Mouse (Mus musculus): ENCODE results near the gene Fam126b. TPM values are rescaled to one million over a fixed set of nuclear protein-coding genes. Genes with fewer than 3 reads are reported as not detected.
"Not testable (repeated sequence)": the region's sequence is repeated elsewhere in the genome, so short reads cannot be mapped to it uniquely, and the experiment has no call there.

Gene Fam126b
- polyA plus RNA-seq, 1 experiment from 2014 or later = 8.0 TPM

GRCm38 (mm10) chr1:58566621-58567020, 19.5 kb downstream of the Fam126b start:
- H3K27me3 ChIP-seq = no peaks in the 10 kb centered on the region
- no peaks in the 10 kb centered on the region for H3K4me1 ChIP-seq
- no peak overlapping the region for H3K27ac ChIP-seq
- no peaks in the 10 kb centered on the region for H3K9me3 ChIP-seq
- H3K4me2 ChIP-seq = no peak overlapping the region
- no peak overlapping the region for H3K9ac ChIP-seq
- H3K4me3 ChIP-seq = no peak overlapping the region
- no peaks in the 10 kb centered on the region for H3K36me3 ChIP-seq
- no peak; the same call in 1 of the 2 replicates for ATAC-seq (ENCODE audit: borderline replicate concordance, extremely low read depth, low FRiP score, low TSS enrichment)

GRCm38 (mm10) chr1:58564981-58565380, 21.1 kb downstream of the Fam126b start:
- 90% methylated on average over 5 of the region's 5 CpGs for WGBS
- no peak overlapping the region for H3K4me3 ChIP-seq
- H3K27ac ChIP-seq = no peak overlapping the region
- no peak for ATAC-seq (ENCODE audit: borderline replicate concordance, extremely low read depth, low FRiP score, low TSS enrichment)
- 0 out of 2 replicates have a peak, but pooled peaks cover 2% of the 10 kb centered on the region for H3K36me3 ChIP-seq
- no peaks in the 10 kb centered on the region for H3K27me3 ChIP-seq
- no peak overlapping the region for H3K9ac ChIP-seq
- H3K4me1 ChIP-seq = no peaks in the 10 kb centered on the region
- H3K4me2 ChIP-seq = no peak overlapping the region
- H3K9me3 ChIP-seq = no peaks in the 10 kb centered on the region

- ATAC-seq (ENCODE audit: borderline replicate concordance, extremely low read depth, low FRiP score, low TSS enrichment) = no peak
- Histone ChIP-seq H3K36me3 (0 out of 2 replicates have a peak, but pooled peaks cover 6% of the 10 kb centered on the region), H3K27me3 (no peaks in the 10 kb centered on the region)
Measured at GRCm38 (mm10) chr1:58562455-58562854, 23.7 kb downstream of the Fam126b start.

GRCm38 (mm10) chr1:58560370-58560769, 25.8 kb downstream of the Fam126b start:
- H3K4me2 ChIP-seq; H3K9ac ChIP-seq; ATAC-seq (ENCODE audit: borderline replicate concordance, extremely low read depth, low FRiP score, low TSS enrichment); H3K36me3 ChIP-seq; H3K9me3 ChIP-seq; H3K4me3 ChIP-seq; H3K27ac ChIP-seq; H3K27me3 ChIP-seq; H3K4me1 ChIP-seq: not testable (repeated sequence)
- WGBS = 84% methylated on average over 6 of the region's 6 CpGs

More at GRCm38 (mm10) chr1:58562455-58562854, 23.7 kb downstream of the Fam126b start:
- Histone ChIP-seq H3K9ac (no peak overlapping the region), H3K4me1 (no peaks in the 10 kb centered on the region), H3K4me3 (no peak overlapping the region), H3K4me2 (no peak overlapping the region), H3K27ac (no peak overlapping the region), H3K9me3 (no peaks in the 10 kb centered on the region)
- 89% methylated on average over 1 of the region's 1 CpGs for WGBS

- H3K4me1 ChIP-seq = no peaks in the 10 kb centered on the region
- H3K9ac ChIP-seq = no peak overlapping the region
- H3K27ac ChIP-seq = no peak overlapping the region
- no peak overlapping the region for H3K4me3 ChIP-seq
- WGBS = 77% methylated on average over 1 of the region's 1 CpGs
- H3K36me3 ChIP-seq = peaks cover 20% of the 10 kb centered on the region
- ATAC-seq (ENCODE audit: borderline replicate concordance, extremely low read depth, low FRiP score, low TSS enrichment) = no peak
- no peaks in the 10 kb centered on the region for H3K9me3 ChIP-seq
- H3K27me3 ChIP-seq = no peaks in the 10 kb centered on the region
- H3K4me2 ChIP-seq = no peak overlapping the region
Measured at GRCm38 (mm10) chr1:58541386-58541785, 44.7 kb downstream of the Fam126b start.

GRCm38 (mm10) chr1:58507249-58507648, 78.9 kb downstream of the Fam126b start:
- Histone ChIP-seq H3K27ac (no peak overlapping the region), H3K9ac (no peak overlapping the region), H3K4me2 (no peak overlapping the region), H3K9me3 (peaks cover 29% of the 10 kb centered on the region), H3K4me1 (peaks cover 13% of the 10 kb centered on the region), H3K36me3 (peaks cover 13% of the 10 kb centered on the region), H3K27me3 (no peaks in the 10 kb centered on the region), H3K4me3 (no peak overlapping the region)
- 89% methylated on average over 3 of the region's 3 CpGs for WGBS
- ATAC-seq (ENCODE audit: borderline replicate concordance, extremely low read depth, low FRiP score, low TSS enrichment) = no peak

- H3K4me3 ChIP-seq = peak within 1 kb of the TSS; percentile 89
- H3K9ac ChIP-seq = peak within 1 kb of the TSS; percentile 81
- H3K27me3 ChIP-seq = no peaks in the 10 kb centered on the region
- peaks cover 13% of the 10 kb centered on the region for H3K4me1 ChIP-seq
- ATAC-seq (ENCODE audit: borderline replicate concordance, extremely low read depth, low FRiP score, low TSS enrichment) = peak; percentile 100
- under 1% methylated on average over 60 of the region's 64 CpGs for WGBS
- H3K27ac ChIP-seq = peak within 1 kb of the TSS; percentile 81
- peaks cover 26% of the 10 kb centered on the region; the same call in 1 of the 2 replicates for H3K9me3 ChIP-seq
- peaks cover 22% of the 10 kb centered on the region for H3K36me3 ChIP-seq
- H3K4me2 ChIP-seq = peak within 1 kb of the TSS; percentile 79
Measured at GRCm38 (mm10) chr1:58504577-58505254, 81.4 kb downstream of the Fam126b start, which contains the start of gene Orc2. Orc2 (minus strand) TSS chr1:58505109.

GRCm38 (mm10) chr1:58503793-58504370, 82.2 kb downstream of the Fam126b start:
- 18% methylated on average over 9 of the region's 9 CpGs for WGBS
- peak overlapping the region; percentile 81 for H3K27ac ChIP-seq
- peaks cover 30% of the 10 kb centered on the region for H3K36me3 ChIP-seq
- H3K4me2 ChIP-seq = peak overlapping the region; percentile 79
- peaks cover 13% of the 10 kb centered on the region for H3K4me1 ChIP-seq
- peak overlapping the region; percentile 89 for H3K4me3 ChIP-seq
- H3K27me3 ChIP-seq = no peaks in the 10 kb centered on the region
- H3K9me3 ChIP-seq = peaks cover 26% of the 10 kb centered on the region; the same call in 1 of the 2 replicates
- H3K9ac ChIP-seq = peak overlapping the region; percentile 81
- ATAC-seq (ENCODE audit: borderline replicate concordance, extremely low read depth, low FRiP score, low TSS enrichment) = no peak

GRCm38 (mm10) chr1:58503134-58503533, 83.0 kb downstream of the Fam126b start:
- Histone ChIP-seq H3K27ac (no peak overlapping the region), H3K4me1 (peaks cover 13% of the 10 kb centered on the region), H3K4me3 (peak overlapping the region; percentile 89; the same call in 1 of the 2 replicates), H3K9me3 (peaks cover 21% of the 10 kb centered on the region; the same call in 1 of the 2 replicates), H3K4me2 (peak overlapping the region; percentile 79), H3K9ac (no peak overlapping the region), H3K27me3 (no peaks in the 10 kb centered on the region), H3K36me3 (peaks cover 34% of the 10 kb centered on the region)
- no peak for ATAC-seq (ENCODE audit: borderline replicate concordance, extremely low read depth, low FRiP score, low TSS enrichment)

- Histone ChIP-seq H3K36me3 (peaks cover 49% of the 10 kb centered on the region), H3K4me1 (peaks cover 9% of the 10 kb centered on the region)
- WGBS = 98% methylated on average over 1 of the region's 1 CpGs
Measured at GRCm38 (mm10) chr1:58498758-58499157, 87.4 kb downstream of the Fam126b start.

GRCm38 (mm10) chr1:58497678-58498077, 88.4 kb downstream of the Fam126b start:
- WGBS = 83% methylated on average over 4 of the region's 4 CpGs
- H3K9me3 ChIP-seq = no peaks in the 10 kb centered on the region

More at GRCm38 (mm10) chr1:58498758-58499157, 87.4 kb downstream of the Fam126b start:
- Histone ChIP-seq H3K9ac (no peak overlapping the region), H3K27me3 (no peaks in the 10 kb centered on the region), H3K9me3 (no peaks in the 10 kb centered on the region), H3K27ac (no peak overlapping the region), H3K4me3 (no peak overlapping the region), H3K4me2 (no peak overlapping the region)
- no peak for ATAC-seq (ENCODE audit: borderline replicate concordance, extremely low read depth, low FRiP score, low TSS enrichment)

GRCm38 (mm10) chr1:58495603-58496002, 90.5 kb downstream of the Fam126b start:
- H3K4me2 ChIP-seq = no peak overlapping the region
- H3K36me3 ChIP-seq = peaks cover 72% of the 10 kb centered on the region
- H3K4me1 ChIP-seq = no peaks in the 10 kb centered on the region
- H3K9ac ChIP-seq = no peak overlapping the region
- no peak for ATAC-seq (ENCODE audit: borderline replicate concordance, extremely low read depth, low FRiP score, low TSS enrichment)
- no peak overlapping the region for H3K4me3 ChIP-seq
- WGBS = 93% methylated on average over 6 of the region's 6 CpGs
- no peaks in the 10 kb centered on the region for H3K9me3 ChIP-seq
- no peaks in the 10 kb centered on the region for H3K27me3 ChIP-seq
- H3K27ac ChIP-seq = no peak overlapping the region

More at GRCm38 (mm10) chr1:58497678-58498077, 88.4 kb downstream of the Fam126b start:
- no peak for ATAC-seq (ENCODE audit: borderline replicate concordance, extremely low read depth, low FRiP score, low TSS enrichment)
- no peak overlapping the region for H3K27ac ChIP-seq
- H3K4me2 ChIP-seq = no peak overlapping the region
- H3K27me3 ChIP-seq = no peaks in the 10 kb centered on the region
- H3K9ac ChIP-seq = no peak overlapping the region
- no peak overlapping the region for H3K4me3 ChIP-seq
- H3K4me1 ChIP-seq = no peaks in the 10 kb centered on the region
- peaks cover 53% of the 10 kb centered on the region for H3K36me3 ChIP-seq
